Mouse (Mus musculus): ENCODE measurements around the gene Blnk. TPM values are rescaled to one million over a fixed set of nuclear protein-coding genes. Genes with fewer than 3 reads are reported as not detected.

Blnk gene
- polyA plus RNA-seq, 1 experiment from 2014 or later: 23.8 TPM

DNA sequence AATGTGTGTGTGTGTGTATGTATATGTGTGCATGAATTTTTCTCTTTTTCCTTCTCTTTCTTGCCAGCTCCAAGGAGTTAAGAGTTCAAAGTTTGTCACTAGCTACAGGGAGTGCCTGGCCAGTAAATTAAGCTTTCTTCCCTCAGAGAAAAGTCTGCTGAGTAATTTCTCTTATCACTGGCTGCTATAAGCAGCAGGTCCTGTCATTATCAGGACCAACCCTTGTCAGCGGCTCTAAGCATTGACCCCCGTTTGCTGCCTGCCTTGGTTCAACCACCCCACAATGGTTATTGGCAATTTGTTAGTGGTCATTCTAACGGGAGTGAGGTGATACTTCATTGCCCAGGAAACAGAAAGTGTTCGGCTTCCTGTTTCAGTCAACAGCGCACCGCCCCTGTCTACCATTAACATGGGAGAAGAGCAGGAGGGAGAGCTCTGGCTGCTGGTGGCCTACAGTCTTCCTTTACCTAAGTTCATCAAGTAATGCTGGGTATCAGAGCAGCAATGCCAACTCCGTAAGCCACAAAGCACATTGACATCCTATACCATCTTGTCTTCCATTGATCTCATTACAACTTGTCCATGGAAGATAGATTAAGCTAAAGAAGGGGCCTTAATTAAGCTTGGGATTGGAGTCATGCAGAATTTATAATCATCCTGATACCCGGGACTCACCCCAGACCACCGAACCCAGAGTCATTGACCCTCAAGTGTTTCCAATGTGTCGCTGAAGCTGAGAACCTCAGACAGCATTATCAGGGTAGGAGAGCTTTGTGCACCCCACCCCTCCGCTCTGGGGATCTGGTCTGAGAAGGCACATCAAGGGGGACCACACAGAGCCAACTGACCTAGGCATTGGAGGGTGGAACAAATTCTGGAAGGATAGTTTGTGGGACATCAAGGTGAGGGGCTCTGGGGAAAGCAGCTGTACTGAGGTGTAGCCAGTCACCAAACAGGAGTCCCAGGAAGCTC, 17.1 kb downstream of the Blnk start:
- Histone ChIP-seq H3K36me3 (ENCODE audit: control insufficient read depth, insufficient read depth) (peaks cover 1% of the 10 kb centered on the region; the same call in 1 of the 2 replicates), H3K27me3 (replicated peaks; ENCODE audit: control insufficient read depth, insufficient read depth, low read length) (no peaks in the 10 kb centered on the region), H3K9ac (ENCODE audit: low read depth, low read length) (no peak overlapping the region), H3K4me3 (ENCODE audit: low read depth, low read length) (no peak overlapping the region), H3K4me2 (replicated peaks; ENCODE audit: low read depth) (peak overlapping the region; percentile 35), H3K27ac (ENCODE audit: low read depth, low read length) (no peak overlapping the region), H3K9me3 (ENCODE audit: control insufficient read depth) (no peaks in the 10 kb centered on the region), H3K4me1 (replicated peaks; ENCODE audit: control insufficient read depth, insufficient read depth, low read length) (no peaks in the 10 kb centered on the region)
- TF ChIP-seq CTCF (IDR thresholded peaks at IDR 0.05; ENCODE audit: low read depth): no peak
- peak; percentile 45; the same call in 1 of the 2 replicates for ATAC-seq
- 60% methylated on average over 11 of the region's 11 CpGs for WGBS

- 72% methylated on average over 5 of the region's 5 CpGs for WGBS
These were observed 22.9 kb downstream of the Blnk start for GRCm38 (mm10) chr19:40971273-40971914.

GRCm38 (mm10) chr19:40970775-40971174, 23.6 kb downstream of the Blnk start:
- no peak for TF ChIP-seq CTCF (IDR thresholded peaks at IDR 0.05; ENCODE audit: low read depth)
- no peak overlapping the region for H3K9ac ChIP-seq (ENCODE audit: low read depth, low read length)
- 76% methylated on average over 7 of the region's 7 CpGs for WGBS
- no peaks in the 10 kb centered on the region for H3K9me3 ChIP-seq (ENCODE audit: control insufficient read depth)
- no peaks in the 10 kb centered on the region for H3K4me1 ChIP-seq (replicated peaks; ENCODE audit: control insufficient read depth, insufficient read depth, low read length)
- H3K27me3 ChIP-seq (replicated peaks; ENCODE audit: control insufficient read depth, insufficient read depth, low read length): no peaks in the 10 kb centered on the region
- no peak overlapping the region for H3K4me2 ChIP-seq (replicated peaks; ENCODE audit: low read depth)
- no peak overlapping the region for H3K27ac ChIP-seq (ENCODE audit: low read depth, low read length)
- H3K36me3 ChIP-seq (ENCODE audit: control insufficient read depth, insufficient read depth): peaks cover 4% of the 10 kb centered on the region; the same call in 1 of the 2 replicates
- no peak overlapping the region for H3K4me3 ChIP-seq (ENCODE audit: low read depth, low read length)
- ATAC-seq: no peak

More at GRCm38 (mm10) chr19:40971273-40971914, 22.9 kb downstream of the Blnk start:
- ATAC-seq: no peak
- no peak overlapping the region for H3K4me2 ChIP-seq (replicated peaks; ENCODE audit: low read depth)
- peaks cover 4% of the 10 kb centered on the region; the same call in 1 of the 2 replicates for H3K36me3 ChIP-seq (ENCODE audit: control insufficient read depth, insufficient read depth)
- no peak overlapping the region for H3K9ac ChIP-seq (ENCODE audit: low read depth, low read length)
- no peaks in the 10 kb centered on the region for H3K4me1 ChIP-seq (replicated peaks; ENCODE audit: control insufficient read depth, insufficient read depth, low read length)
- H3K9me3 ChIP-seq (ENCODE audit: control insufficient read depth): no peaks in the 10 kb centered on the region
- no peaks in the 10 kb centered on the region for H3K27me3 ChIP-seq (replicated peaks; ENCODE audit: control insufficient read depth, insufficient read depth, low read length)
- no peak overlapping the region for H3K27ac ChIP-seq (ENCODE audit: low read depth, low read length)
- TF ChIP-seq CTCF (IDR thresholded peaks at IDR 0.05; ENCODE audit: low read depth): no peak
- H3K4me3 ChIP-seq (ENCODE audit: low read depth, low read length): no peak overlapping the region

DNA sequence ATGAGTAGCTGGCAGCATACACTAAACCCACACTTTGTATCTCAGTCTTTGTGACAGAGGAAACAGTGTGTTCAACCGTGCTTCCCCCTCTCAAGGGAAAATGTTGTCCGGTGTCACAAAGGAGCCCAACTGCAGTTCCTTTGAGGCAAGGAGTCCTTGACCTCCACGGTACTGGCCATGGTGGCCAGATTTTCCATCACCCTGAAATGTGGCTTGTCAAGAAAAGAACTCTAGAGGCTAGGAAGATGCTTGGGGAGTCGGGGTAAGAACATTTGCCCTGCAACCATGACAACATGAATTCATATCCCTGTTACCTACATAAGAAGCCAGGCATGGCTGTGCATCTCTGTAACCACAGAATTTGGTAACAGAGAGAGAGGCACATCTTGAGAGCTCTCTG, 24.0 kb downstream of the Blnk start:
- no peak for ATAC-seq
- Histone ChIP-seq H3K27me3 (replicated peaks; ENCODE audit: control insufficient read depth, insufficient read depth, low read length) (no peaks in the 10 kb centered on the region), H3K9me3 (ENCODE audit: control insufficient read depth) (no peaks in the 10 kb centered on the region), H3K4me3 (ENCODE audit: low read depth, low read length) (no peak overlapping the region), H3K36me3 (ENCODE audit: control insufficient read depth, insufficient read depth) (peaks cover 4% of the 10 kb centered on the region; the same call in 1 of the 2 replicates), H3K4me1 (replicated peaks; ENCODE audit: control insufficient read depth, insufficient read depth, low read length) (no peaks in the 10 kb centered on the region), H3K9ac (ENCODE audit: low read depth, low read length) (no peak overlapping the region), H3K4me2 (replicated peaks; ENCODE audit: low read depth) (no peak overlapping the region), H3K27ac (ENCODE audit: low read depth, low read length) (no peak overlapping the region)
- TF ChIP-seq CTCF (IDR thresholded peaks at IDR 0.05; ENCODE audit: low read depth): no peak
- 79% methylated on average over 4 of the region's 4 CpGs for WGBS

- no peaks in the 10 kb centered on the region for H3K36me3 ChIP-seq (ENCODE audit: control insufficient read depth, insufficient read depth)
- H3K4me3 ChIP-seq (ENCODE audit: low read depth, low read length): no peak overlapping the region
- TF ChIP-seq CTCF (IDR thresholded peaks at IDR 0.05; ENCODE audit: low read depth): no peak
- no peak overlapping the region for H3K9ac ChIP-seq (ENCODE audit: low read depth, low read length)
- H3K27ac ChIP-seq (ENCODE audit: low read depth, low read length): no peak overlapping the region
- no peak for ATAC-seq
- H3K4me2 ChIP-seq (replicated peaks; ENCODE audit: low read depth): no peak overlapping the region
- no peaks in the 10 kb centered on the region for H3K27me3 ChIP-seq (replicated peaks; ENCODE audit: control insufficient read depth, insufficient read depth, low read length)
- no peaks in the 10 kb centered on the region for H3K9me3 ChIP-seq (ENCODE audit: control insufficient read depth)
- WGBS: 59% methylated on average over 6 of the region's 6 CpGs
- H3K4me1 ChIP-seq (replicated peaks; ENCODE audit: control insufficient read depth, insufficient read depth, low read length): no peaks in the 10 kb centered on the region
These were observed 29.1 kb downstream of the Blnk start for GRCm38 (mm10) chr19:40964936-40965850.

All from intestine, postnatal 0 days (tissue).